Mouse (Mus musculus): ENCODE measurements around the gene Ptchd3. TPM values are rescaled to one million over a fixed set of nuclear protein-coding genes. Genes with fewer than 3 reads are reported as not detected.

The Ptchd3 gene
- polyA plus RNA-seq, 1 experiment from 2014 or later = 0.08 TPM

DNA sequence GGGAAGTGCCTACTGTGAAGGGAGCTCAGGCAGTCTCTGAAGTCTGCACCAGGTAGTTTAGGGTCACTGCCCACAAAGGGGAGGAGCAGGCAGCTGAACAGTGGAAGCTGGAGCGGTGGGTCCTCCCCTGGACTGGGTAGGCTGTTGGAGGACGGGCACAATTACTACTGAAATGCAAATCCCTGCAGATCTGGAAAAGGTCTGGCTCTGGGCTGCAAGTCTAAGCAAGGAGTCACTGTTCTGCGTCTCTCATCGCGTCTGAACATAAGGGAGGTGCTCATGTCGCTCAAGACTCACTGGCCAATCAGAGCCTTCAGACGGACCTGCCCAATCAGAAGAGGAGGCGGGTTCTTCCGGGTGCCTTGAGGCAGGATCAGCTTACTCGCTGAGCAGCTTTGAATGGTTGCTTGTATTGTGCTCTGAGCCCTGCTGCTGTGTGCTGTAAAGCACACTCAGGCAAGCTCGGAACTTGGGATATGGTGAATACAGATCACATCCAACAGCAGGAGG is 17.8 kb downstream of the Ptchd3 start:
- Histone ChIP-seq H3K4me2 (ENCODE audit: low read depth, low read length) (peak overlapping the region; percentile 62), H3K4me1 (replicated peaks; ENCODE audit: control insufficient read depth, insufficient read depth, low read length) (no peaks in the 10 kb centered on the region), H3K4me3 (ENCODE audit: low read length) (peak overlapping the region; percentile 48), H3K9ac (ENCODE audit: low read length) (peak overlapping the region; percentile 71), H3K27me3 (ENCODE audit: control insufficient read depth, insufficient read depth, low read depth, low read length) (no peaks in the 10 kb centered on the region), H3K9me3 (ENCODE audit: control insufficient read depth, low read length) (no peaks in the 10 kb centered on the region), H3K36me3 (ENCODE audit: control insufficient read depth, insufficient read depth, low read length) (no peaks in the 10 kb centered on the region), H3K27ac (ENCODE audit: low read length) (peak overlapping the region; percentile 76)
- 2% methylated on average over 11 of the region's 11 CpGs for WGBS
- peak; percentile 99 for ATAC-seq (ENCODE audit: low read depth)

Other genes starting within 250 kb of the Ptchd3 start
- 6.8 and 7.1 TPM in 2 replicates for gene B3gntl1, start 157.1 kb upstream of the Ptchd3 start, polyA plus RNA-seq (2015; fragmentation: Nextera tagmentation; extraction: Ambion mirVana)
- gene Metrnl, start 128.7 kb upstream of the Ptchd3 start, polyA plus RNA-seq (2015; fragmentation: Nextera tagmentation; extraction: Ambion mirVana) = 25.8 and 30.1 TPM in 2 replicates